Mouse (Mus musculus) brain, adult 10 weeks (tissue): Measurements from ENCODE around the gene Tlcd1. TPM values are rescaled to one million over a fixed set of nuclear protein-coding genes. Genes with fewer than 3 reads are reported as not detected.

Experiments
- polyA plus RNA-seq: library from polyadenylated mRNA; stranded (reverse); fragments of 350-450 nt; fragmentation: Illumina TruSeq; extraction: RNeasy Lipid Tissue Mini Kit (QIAGEN cat#74804); gene quantifications from one replicate; pipeline ENCODE4 v1.2.3, GENCODE M21; 2015; ENCODE audit warnings: low read depth, low replicate concordance

Gene Tlcd1
- 46.4 TPM for polyA plus RNA-seq

GRCm38 (mm10) chr11:78176402-78176862 is at the start of gene Tlcd1, which contains the start of gene Nek8:
Gene Tlcd1 (plus strand): TSS chr11:78176711.
Gene Nek8 (minus strand): TSS chr11:78176675.

GRCm38 (mm10) chr11:78164924-78165760 is 11.4 kb upstream of the Tlcd1 start, which contains the start of gene Traf4:
Gene Traf4 (minus strand): TSS chr11:78165589.

GRCm38 (mm10) chr11:78182961-78183844 is 6.7 kb downstream of the Tlcd1 start, which contains the start of gene Rpl23a:
Gene Rpl23a (minus strand): TSS chr11:78183584.

GRCm38 (mm10) chr11:78188331-78189233 is 12.1 kb downstream of the Tlcd1 start, which contains the start of gene Rab34:
Gene Rab34 (plus strand): TSS chr11:78188430.

GRCm38 (mm10) chr11:78193113-78193512 is 16.6 kb downstream of the Tlcd1 start, which contains the start of gene Proca1:
Gene Proca1 (plus strand): TSS chr11:78193392.

Other genes with a start within 250 kb of the Tlcd1 start
- gene Sez6, start 245.9 kb upstream of the Tlcd1 start, polyA plus RNA-seq = 105 TPM
- gene Phf12, start 194.0 kb upstream of the Tlcd1 start, polyA plus RNA-seq = 33.7 TPM
- gene Dhrs13, start 144.4 kb upstream of the Tlcd1 start, polyA plus RNA-seq = 9.1 TPM
- gene Flot2, start 138.8 kb upstream of the Tlcd1 start, polyA plus RNA-seq = 96.3 TPM
- 19.6 TPM for gene Eral1, start 96.3 kb upstream of the Tlcd1 start, polyA plus RNA-seq
- gene Fam222b, start 82.1 kb upstream of the Tlcd1 start, polyA plus RNA-seq = 20.0 TPM
- gene Traf4, start 11.1 kb upstream of the Tlcd1 start, polyA plus RNA-seq = 8.2 TPM
- 3.7 TPM for gene Nek8, start within 50 bp of the Tlcd1 start, polyA plus RNA-seq
- gene Rpl23a, start 6.9 kb downstream of the Tlcd1 start, polyA plus RNA-seq = 1,303 TPM
- 20.4 TPM for gene Rab34, start 11.7 kb downstream of the Tlcd1 start, polyA plus RNA-seq
- 5.9 TPM for gene Proca1, start 16.7 kb downstream of the Tlcd1 start, polyA plus RNA-seq
- gene Sdf2, start 69.0 kb downstream of the Tlcd1 start, polyA plus RNA-seq = 105 TPM
- gene Supt6, start 69.3 kb downstream of the Tlcd1 start, polyA plus RNA-seq = 54.7 TPM
- gene 2610507B11Rik, start 85.0 kb downstream of the Tlcd1 start, polyA plus RNA-seq = 99.7 TPM
- gene BC030499, start 114.1 kb downstream of the Tlcd1 start, polyA plus RNA-seq = 15.8 TPM
- gene Spag5, start 124.8 kb downstream of the Tlcd1 start, polyA plus RNA-seq = 8.5 TPM
- 1,477 TPM for gene Aldoc, start 146.3 kb downstream of the Tlcd1 start, polyA plus RNA-seq
- 43.4 TPM for gene Pigs, start 151.7 kb downstream of the Tlcd1 start, polyA plus RNA-seq
- 49.8 TPM for gene Unc119, start 166.8 kb downstream of the Tlcd1 start, polyA plus RNA-seq
- gene Foxn1, start 209.8 kb downstream of the Tlcd1 start, polyA plus RNA-seq = not detected
- not detected for gene Slc13a2, start 245.5 kb downstream of the Tlcd1 start, polyA plus RNA-seq